Mouse (Mus musculus) thymus, adult 2 months (tissue): ENCODE data around the gene Rusc2.

Source experiments
- CTCF ChIP-seq: fragments of 200-500 bp; IDR thresholded peaks from 2 replicates; pipeline ENCODE4 v1.5.1; 2012; ENCODE audit warnings: mild to moderate bottlenecking, control low read depth, low read length, moderate library complexity, borderline replicate concordance; ENCODE audit not compliant: control insufficient read depth, poor library complexity, insufficient read depth; ENCODE audit errors: extremely low read depth
- POLR2A ChIP-seq: fragments of 200-500 bp; IDR thresholded peaks from 2 replicates; pipeline ENCODE4 v1.6.1; 2012; ENCODE audit warnings: mild to moderate bottlenecking, low read length, control low read depth, moderate library complexity; ENCODE audit not compliant: control insufficient read depth, poor library complexity, insufficient read depth; ENCODE audit errors: extremely low read depth

DNA sequence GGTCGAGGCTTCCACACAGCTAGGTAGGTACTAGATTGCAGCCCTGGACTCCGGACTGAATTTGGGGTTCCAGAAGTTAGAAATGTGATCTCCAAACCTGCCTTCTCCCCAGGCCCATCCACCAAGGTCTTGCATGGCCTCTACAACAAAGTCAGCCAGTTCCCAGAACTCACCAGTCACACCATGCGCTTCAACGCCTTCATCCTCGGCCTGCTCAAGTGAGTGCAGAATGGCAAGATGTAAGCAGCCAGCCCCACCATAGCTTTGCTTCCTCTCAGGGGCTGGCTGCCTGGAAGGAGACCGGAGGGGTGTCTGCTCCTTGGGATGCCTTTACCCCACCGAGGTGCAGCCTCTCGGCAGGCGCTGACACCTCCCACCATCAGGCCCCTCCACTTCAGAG is 42.3 kb downstream of the Rusc2 start:
- TF ChIP-seq CTCF (no peak), POLR2A (no peak)
